In the genomic region with DNA sequence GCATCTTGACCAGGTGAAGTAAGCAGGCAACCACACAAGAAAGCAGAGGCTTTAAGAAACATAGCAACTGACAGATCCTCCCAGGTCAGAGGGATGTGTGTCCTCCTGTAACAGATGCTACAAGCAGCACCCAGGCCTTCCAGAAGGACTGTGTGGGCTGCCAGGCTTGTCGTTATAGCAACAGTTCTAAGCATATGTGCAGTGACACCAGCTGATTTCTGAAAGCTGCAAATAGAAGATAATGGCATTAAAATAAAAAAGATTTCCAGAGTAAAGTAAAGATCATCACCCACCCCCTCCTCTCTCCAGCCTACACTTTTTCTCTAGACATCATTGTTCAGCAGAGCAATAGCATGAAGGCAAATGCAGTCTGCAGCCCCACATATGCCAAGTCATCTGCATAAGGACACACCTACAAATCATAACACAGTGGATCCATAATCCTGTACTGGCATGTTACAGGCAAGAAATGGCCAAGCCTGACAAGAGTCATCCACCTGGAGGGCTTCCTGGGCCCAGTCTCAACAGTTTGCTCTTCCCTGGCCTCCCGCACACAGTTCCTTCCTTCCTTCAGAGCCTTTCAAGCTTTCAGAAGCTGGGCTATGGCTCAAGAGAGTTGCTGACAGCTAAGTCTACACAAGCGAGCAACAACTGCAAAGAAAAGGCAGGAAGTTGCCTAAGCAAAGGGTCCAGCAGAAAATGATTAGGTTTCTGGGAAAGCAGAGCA, we compare ENCODE assay signal across 8 mouse cellular contexts.
DNase-seq lines count a peak whose midpoint lies in the region; ATAC-seq lines count a peak whose summit lies in the region.

No protein-coding gene starts in this region.

- H3K4me1 ChIP-seq in midbrain, embryonic 15.5 days = peaks cover 26% of the 10 kb centered on the region
- peaks cover 7% of the 10 kb centered on the region for H3K4me1 ChIP-seq in midbrain, embryonic 10.5 days
- peaks cover 30% of the 10 kb centered on the region for H3K4me1 ChIP-seq in forebrain, embryonic 14.5 days (ENCODE audit: control insufficient read depth, insufficient read depth, low read length)

- H3K27ac ChIP-seq in midbrain, embryonic 15.5 days = peak overlapping the region; percentile 41
- H3K27ac ChIP-seq in midbrain, embryonic 10.5 days (replicated peaks) = no peak overlapping the region
- peak overlapping the region; percentile 72 for H3K27ac ChIP-seq in forebrain, embryonic 14.5 days (ENCODE audit: low read depth, low read length)

- no peaks in the 10 kb centered on the region for H3K9me3 ChIP-seq in midbrain, embryonic 15.5 days
- no peaks in the 10 kb centered on the region for H3K9me3 ChIP-seq in midbrain, embryonic 10.5 days (replicated peaks)
- H3K9me3 ChIP-seq in forebrain, embryonic 14.5 days (replicated peaks; ENCODE audit: control insufficient read depth, low read length) = no peaks in the 10 kb centered on the region

- no peak overlapping the region for H3K9ac ChIP-seq in midbrain, embryonic 15.5 days
- no peak overlapping the region for H3K9ac ChIP-seq in forebrain, embryonic 14.5 days (ENCODE audit: low read length)

- H3K36me3 ChIP-seq in midbrain, embryonic 15.5 days (replicated peaks) = no peaks in the 10 kb centered on the region
- H3K36me3 ChIP-seq in midbrain, embryonic 10.5 days = peaks cover 17% of the 10 kb centered on the region; the same call in 1 of the 2 replicates
- no peaks in the 10 kb centered on the region for H3K36me3 ChIP-seq in forebrain, embryonic 14.5 days (ENCODE audit: control insufficient read depth, insufficient read depth, low read length)

- no peak for ATAC-seq in midbrain, embryonic 15.5 days (replicated peaks)
- peak; percentile 77; the same call in 1 of the 2 replicates for ATAC-seq in forebrain, embryonic 14.5 days
- ATAC-seq in activated CD4-positive, CD25-positive, alpha-beta regulatory T cell, adult 4 months = no peak

- DNase-seq in midbrain, embryonic 10.5 days (ENCODE audit: low spot score) = no peak
- peak; percentile 75 for DNase-seq in forebrain, embryonic 14.5 days (ENCODE audit: low spot score)
- DNase-seq in layer of hippocampus, adult 9-11 months = peak; percentile 92
- DNase-seq in right cerebral cortex, postnatal 10 days (ENCODE audit: low spot score in 2 of 2) = peak; percentile 82 to 91
- no peak for DNase-seq in spleen, postnatal 10 days (ENCODE audit: low spot score in 2 of 2)
- DNase-seq in natural killer cell, adult 2 months (ENCODE audit: low spot score in 2 of 2) = no peak

- no peaks in the 10 kb centered on the region for H3K27me3 ChIP-seq in midbrain, embryonic 15.5 days (replicated peaks)
- no peaks in the 10 kb centered on the region for H3K27me3 ChIP-seq in midbrain, embryonic 10.5 days (ENCODE audit: low read depth, poor library complexity, severe bottlenecking)
- H3K27me3 ChIP-seq in forebrain, embryonic 14.5 days (replicated peaks; ENCODE audit: control insufficient read depth, insufficient read depth, low read length) = no peaks in the 10 kb centered on the region

- H3K4me2 ChIP-seq in midbrain, embryonic 15.5 days = no peak overlapping the region
- 0 out of 2 replicates have a peak overlapping the region, but pooled peaks have one; percentile 6 for H3K4me2 ChIP-seq in forebrain, embryonic 14.5 days (ENCODE audit: low read length)

- 57% methylated on average over 3 of the region's 3 CpGs for WGBS in midbrain, embryonic 15.5 days
- 80% methylated on average over 3 of the region's 3 CpGs for WGBS in midbrain, embryonic 10.5 days
- 67% methylated on average over 3 of the region's 3 CpGs for WGBS in forebrain, embryonic 14.5 days

- H3K4me3 ChIP-seq in midbrain, embryonic 15.5 days = no peak overlapping the region
- H3K4me3 ChIP-seq in midbrain, embryonic 10.5 days = no peak overlapping the region
- H3K4me3 ChIP-seq in forebrain, embryonic 14.5 days (ENCODE audit: low read depth, low read length) = no peak overlapping the region

Comparison
In these comparisons a context has a peak if more than half of its experiments do, and no peak if none do; other contexts are left out.
1. DNase-seq: peak in forebrain, embryonic 14.5 days (single experiment), layer of hippocampus, adult 9-11 months (single experiment) and right cerebral cortex, postnatal 10 days (2 of 2); none in midbrain, embryonic 10.5 days (single experiment), spleen, postnatal 10 days (0 of 2) and natural killer cell, adult 2 months (0 of 2).